Mouse (Mus musculus) kidney, postnatal 25 days (tissue): ENCODE data around the gene Mbnl1.
"Not testable (repeated sequence)": the region's sequence is repeated elsewhere in the genome, so short reads cannot be mapped to it uniquely, and the experiment has no call there.

ENCODE experiments used
- DNase-seq, 2 experiments: peaks; one replicate each; pipeline ENCODE4 v3.0.0; 2021; ENCODE audit warnings: mixed read lengths in 2 of 2

Mbnl1 gene

GRCm38 (mm10) chr3:60494774-60495535, 22.3 kb downstream of the Mbnl1 start:
- DNase-seq, result not testable (repeated sequence)

GRCm38 (mm10) chr3:60496197-60496596, 23.6 kb downstream of the Mbnl1 start:
- DNase-seq, result no peak

GRCm38 (mm10) chr3:60498151-60498550, 25.5 kb downstream of the Mbnl1 start:
- no peak for DNase-seq

GRCm38 (mm10) chr3:60498646-60499045, 26.0 kb downstream of the Mbnl1 start:
- no peak for DNase-seq

- DNase-seq, result no peak
Measured at GRCm38 (mm10) chr3:60499157-60499578, 26.5 kb downstream of the Mbnl1 start.

- peak in 1 of 2 experiments; percentile 46 for DNase-seq
Measured at GRCm38 (mm10) chr3:60499718-60500450, 27.3 kb downstream of the Mbnl1 start.

GRCm38 (mm10) chr3:60500571-60501527, 28.2 kb downstream of the Mbnl1 start:
- peak; percentile 82 to 93 for DNase-seq

- peak; percentile 67 to 83 for DNase-seq
Measured at GRCm38 (mm10) chr3:60501561-60502151, 29.0 kb downstream of the Mbnl1 start.

GRCm38 (mm10) chr3:60502155-60502987, 29.7 kb downstream of the Mbnl1 start:
- DNase-seq, result no peak

- DNase-seq, result no peak
Measured at GRCm38 (mm10) chr3:60503196-60503595, 30.6 kb downstream of the Mbnl1 start.

GRCm38 (mm10) chr3:60504775-60505430, 32.3 kb downstream of the Mbnl1 start:
- no peak for DNase-seq

GRCm38 (mm10) chr3:60506821-60507220, 34.2 kb downstream of the Mbnl1 start:
- DNase-seq, result no peak

GRCm38 (mm10) chr3:60507496-60507895, 34.9 kb downstream of the Mbnl1 start:
- DNase-seq, result no peak

- no peak for DNase-seq
Measured at GRCm38 (mm10) chr3:60507979-60508378, 35.3 kb downstream of the Mbnl1 start.

GRCm38 (mm10) chr3:60511197-60511596, 38.6 kb downstream of the Mbnl1 start:
- DNase-seq, result no peak

GRCm38 (mm10) chr3:60513337-60513736, 40.7 kb downstream of the Mbnl1 start:
- no peak for DNase-seq

- DNase-seq, result no peak
Measured at GRCm38 (mm10) chr3:60513746-60514145, 41.1 kb downstream of the Mbnl1 start.

GRCm38 (mm10) chr3:60515430-60515829, 42.8 kb downstream of the Mbnl1 start:
- no peak for DNase-seq

GRCm38 (mm10) chr3:60516054-60516674, 43.5 kb downstream of the Mbnl1 start:
- DNase-seq, result peak; percentile 77 to 83

- no peak for DNase-seq
Measured at GRCm38 (mm10) chr3:60517234-60517787, 44.7 kb downstream of the Mbnl1 start.
